Mouse (Mus musculus) heart, embryonic 10.5 days (tissue): ENCODE data around the gene Fermt3. TPM values are rescaled to one million over a fixed set of nuclear protein-coding genes. Genes with fewer than 3 reads are reported as not detected.

Source experiments
- DNase-seq: peaks from one replicate; pipeline ENCODE4 v3.0.0-alpha.2; 2017; ENCODE audit warnings: low spot score
- H3K27ac ChIP-seq: fragments of 300-500 bp; sonication (generic); 2 replicates; pipeline ENCODE4 v1.5.1; 2016; ENCODE audit warnings: mild to moderate bottlenecking
- H3K27me3 ChIP-seq: fragments of 300-500 bp; sonication (generic); 2 replicates; pipeline ENCODE4 v1.6.1; 2016; ENCODE audit warnings: mild to moderate bottlenecking; ENCODE audit not compliant: poor library complexity, insufficient read depth, severe bottlenecking
- H3K36me3 ChIP-seq: fragments of 300-500 bp; sonication (generic); 2 replicates; pipeline ENCODE4 v1.6.1; 2016; ENCODE audit warnings: mild to moderate bottlenecking, moderate library complexity
- H3K4me1 ChIP-seq: fragments of 300-500 bp; sonication (generic); 2 replicates; pipeline ENCODE4 v1.6.1; 2016; ENCODE audit warnings: mild to moderate bottlenecking
- H3K4me3 ChIP-seq: fragments of 300-500 bp; sonication (generic); 2 replicates; pipeline ENCODE4 v1.5.1; 2016; ENCODE audit warnings: mild to moderate bottlenecking, moderate library complexity
- H3K9me3 ChIP-seq: fragments of 300-500 bp; sonication (generic); 2 replicates; pipeline ENCODE4 v1.6.1; 2016; ENCODE audit warnings: mild to moderate bottlenecking, moderate library complexity
- WGBS: fragments of 180-500 bp; shearing (Covaris S2); methylation state at CpG from one replicate; pipeline ENCODE4 v1.1.7; 2016; 5-methylcytosine and 5-hydroxymethylcytosine counted together
- polyA plus RNA-seq: library from polyadenylated mRNA; unstranded; fragments of >200 nt; fragmentation: Nextera tagmentation; extraction: Ambion mirVana; gene quantifications from 2 replicates; pipeline ENCODE4 v1.2.1, GENCODE M21; 2016

Fermt3 gene
- polyA plus RNA-seq, 1 experiment from 2014 or later, result 22.7 TPM

DNA sequence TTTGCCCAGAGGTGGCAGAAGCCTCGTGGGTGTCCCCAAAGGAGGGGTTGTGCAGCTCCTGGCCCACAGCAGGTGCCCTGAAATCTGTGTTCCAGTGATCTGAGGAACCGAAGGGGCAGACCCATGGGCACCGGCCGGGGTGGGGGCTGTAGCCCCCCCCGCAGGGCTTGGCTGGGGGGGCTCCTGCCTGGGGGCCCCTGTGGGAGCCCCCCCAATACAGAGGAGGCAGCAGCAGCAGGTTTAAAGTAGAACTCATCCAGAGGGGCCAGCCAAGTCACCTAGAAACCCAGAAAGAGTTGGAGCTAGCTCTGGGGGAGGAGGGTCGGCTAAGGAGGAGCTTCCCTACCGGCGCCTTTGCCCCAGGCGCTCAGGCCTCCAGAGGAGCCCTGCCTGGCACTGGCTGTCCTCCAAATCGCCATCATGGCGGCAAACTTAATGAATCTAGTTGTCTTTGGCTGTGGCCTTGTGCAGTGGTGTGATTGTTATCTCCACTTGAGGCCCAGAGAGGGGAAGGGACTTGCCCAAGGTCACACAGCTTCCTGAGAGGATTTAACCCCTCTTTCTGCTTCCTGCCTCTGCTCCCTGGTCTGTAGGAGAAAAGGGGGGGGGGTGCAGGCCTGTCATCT lies 48.7 kb downstream of the Fermt3 start:
- no peaks in the 10 kb centered on the region for H3K27me3 ChIP-seq
- H3K27ac ChIP-seq, result peak overlapping the region; percentile 89
- peaks cover 15% of the 10 kb centered on the region for H3K36me3 ChIP-seq
- H3K4me3 ChIP-seq, result peak overlapping the region; percentile 76
- no peaks in the 10 kb centered on the region for H3K9me3 ChIP-seq
- peaks cover 60% of the 10 kb centered on the region for H3K4me1 ChIP-seq
- WGBS, result 19% methylated on average over 11 of the region's 11 CpGs
- no peak for DNase-seq

- under 1% methylated on average over 55 of the region's 55 CpGs for WGBS
- no peaks in the 10 kb centered on the region for H3K9me3 ChIP-seq
- H3K4me3 ChIP-seq, result peak overlapping the region; percentile 76
- peak; percentile 85 for DNase-seq
- peak overlapping the region; percentile 89 for H3K27ac ChIP-seq
- peaks cover 23% of the 10 kb centered on the region for H3K36me3 ChIP-seq
- peaks cover 60% of the 10 kb centered on the region for H3K4me1 ChIP-seq
- no peaks in the 10 kb centered on the region for H3K27me3 ChIP-seq
These were observed 49.4 kb downstream of the Fermt3 start for GRCm38 (mm10) chr19:6969665-6970381.

GRCm38 (mm10) chr19:6969291-6969664 lies 50.0 kb downstream of the Fermt3 start:
- H3K4me3 ChIP-seq, result peak overlapping the region; percentile 76
- H3K4me1 ChIP-seq, result peaks cover 59% of the 10 kb centered on the region
- H3K27me3 ChIP-seq, result no peaks in the 10 kb centered on the region
- DNase-seq, result no peak
- H3K36me3 ChIP-seq, result peaks cover 28% of the 10 kb centered on the region
- 2% methylated on average over 20 of the region's 20 CpGs for WGBS
- peak overlapping the region; percentile 89 for H3K27ac ChIP-seq
- no peaks in the 10 kb centered on the region for H3K9me3 ChIP-seq

GRCm38 (mm10) chr19:6968491-6969271 lies 50.6 kb downstream of the Fermt3 start:
- no peak for DNase-seq
- peak overlapping the region; percentile 76 for H3K4me3 ChIP-seq
- no peaks in the 10 kb centered on the region for H3K9me3 ChIP-seq
- 8% methylated on average over 15 of the region's 15 CpGs for WGBS
- peaks cover 53% of the 10 kb centered on the region for H3K4me1 ChIP-seq
- no peaks in the 10 kb centered on the region for H3K27me3 ChIP-seq
- peaks cover 34% of the 10 kb centered on the region for H3K36me3 ChIP-seq
- peak overlapping the region; percentile 89 for H3K27ac ChIP-seq

- DNase-seq, result no peak
- no peak overlapping the region for H3K27ac ChIP-seq
- 61% methylated on average over 9 of the region's 10 CpGs for WGBS
- H3K9me3 ChIP-seq, result no peaks in the 10 kb centered on the region
- no peaks in the 10 kb centered on the region for H3K27me3 ChIP-seq
- H3K36me3 ChIP-seq, result peaks cover 70% of the 10 kb centered on the region
- peaks cover 40% of the 10 kb centered on the region for H3K4me1 ChIP-seq
- H3K4me3 ChIP-seq, result no peak overlapping the region
These were observed 62.8 kb downstream of the Fermt3 start for GRCm38 (mm10) chr19:6956461-6956860.

DNA sequence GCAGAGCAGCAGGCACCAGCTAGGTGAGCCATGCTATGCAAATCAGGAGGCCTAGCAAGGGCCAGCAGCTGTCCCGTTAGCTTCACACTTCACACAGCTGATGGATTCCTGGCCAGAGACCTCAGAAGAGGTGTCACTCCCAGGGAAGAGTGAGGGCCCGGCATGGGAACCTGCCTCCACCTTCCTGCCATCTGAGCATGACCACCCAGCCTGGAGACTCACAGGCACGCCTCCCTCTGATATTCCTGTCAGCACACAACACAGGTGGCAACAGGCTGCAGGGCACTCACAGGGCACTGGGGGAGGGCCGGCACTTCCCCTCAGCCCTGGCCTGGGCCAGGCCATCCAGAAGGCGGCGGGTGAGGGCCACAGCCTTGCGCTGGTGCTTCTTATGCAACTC lies 63.8 kb downstream of the Fermt3 start:
- H3K27me3 ChIP-seq, result no peaks in the 10 kb centered on the region
- H3K4me3 ChIP-seq, result no peak overlapping the region
- peaks cover 65% of the 10 kb centered on the region for H3K36me3 ChIP-seq
- H3K9me3 ChIP-seq, result no peaks in the 10 kb centered on the region
- 65% methylated on average over 7 of the region's 7 CpGs for WGBS
- H3K4me1 ChIP-seq, result peaks cover 40% of the 10 kb centered on the region
- no peak for DNase-seq
- peak overlapping the region; percentile 42; the same call in 1 of the 2 replicates for H3K27ac ChIP-seq

- peaks cover 57% of the 10 kb centered on the region for H3K36me3 ChIP-seq
- peaks cover 53% of the 10 kb centered on the region for H3K4me1 ChIP-seq
- no peak for DNase-seq
These were observed 65.2 kb downstream of the Fermt3 start for GRCm38 (mm10) chr19:6954046-6954445.

GRCm38 (mm10) chr19:6952712-6953037 lies 66.6 kb downstream of the Fermt3 start:
- H3K27me3 ChIP-seq, result no peaks in the 10 kb centered on the region

More at GRCm38 (mm10) chr19:6954046-6954445, 65.2 kb downstream of the Fermt3 start:
- WGBS, result 60% methylated on average over 9 of the region's 9 CpGs
- peak overlapping the region; percentile 5; the same call in 1 of the 2 replicates for H3K4me3 ChIP-seq
- H3K9me3 ChIP-seq, result no peaks in the 10 kb centered on the region
- H3K27me3 ChIP-seq, result no peaks in the 10 kb centered on the region
- H3K27ac ChIP-seq, result peak overlapping the region; percentile 59; the same call in 1 of the 2 replicates

DNA sequence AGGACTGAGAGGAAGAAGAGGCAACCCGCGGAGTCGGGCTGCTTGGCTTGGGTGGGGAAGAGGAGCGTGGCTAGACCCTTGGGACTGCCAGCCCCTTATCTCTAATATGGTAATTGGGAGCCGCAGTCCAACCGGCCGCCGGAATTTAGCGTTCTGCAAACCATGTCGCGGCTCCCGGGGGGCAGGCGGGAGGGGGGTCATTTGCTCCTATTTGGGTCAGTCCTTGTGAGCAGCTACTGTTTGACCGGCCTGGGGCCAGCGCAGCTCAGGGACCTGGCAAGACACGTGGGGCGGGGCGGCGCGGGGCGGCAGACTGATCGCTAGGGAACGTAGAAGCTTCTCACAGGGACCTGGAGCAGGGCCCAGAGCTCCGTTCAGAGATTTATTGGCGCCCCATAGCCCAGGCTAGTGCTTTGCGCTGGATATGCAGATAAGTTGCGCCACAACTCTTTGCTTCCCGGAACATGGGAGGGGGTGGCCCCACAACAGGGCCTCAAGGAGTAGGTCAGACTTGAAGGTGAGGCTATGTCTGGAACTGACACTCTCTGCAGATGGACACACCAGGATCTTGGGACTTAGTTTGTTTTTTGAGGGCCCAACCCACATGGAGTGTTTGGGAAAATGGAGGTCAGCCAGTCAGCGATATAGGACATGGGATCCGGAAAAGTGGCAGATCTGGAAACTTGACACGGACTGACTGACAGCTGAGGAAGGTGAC lies 67.1 kb downstream of the Fermt3 start:
- DNase-seq, result peak; percentile 86
- H3K4me3 ChIP-seq, result peak overlapping the region; percentile 73
- H3K27me3 ChIP-seq, result no peaks in the 10 kb centered on the region
- peaks cover 54% of the 10 kb centered on the region for H3K4me1 ChIP-seq
- H3K36me3 ChIP-seq, result peaks cover 46% of the 10 kb centered on the region
- under 1% methylated on average over 31 of the region's 31 CpGs for WGBS
- H3K9me3 ChIP-seq, result no peaks in the 10 kb centered on the region
- peak overlapping the region; percentile 90 for H3K27ac ChIP-seq

More at GRCm38 (mm10) chr19:6952712-6953037, 66.6 kb downstream of the Fermt3 start:
- WGBS, result 2% methylated on average over 3 of the region's 3 CpGs
- Histone ChIP-seq H3K36me3 (peaks cover 51% of the 10 kb centered on the region), H3K9me3 (no peaks in the 10 kb centered on the region), H3K27ac (peak overlapping the region; percentile 90), H3K4me3 (peak overlapping the region; percentile 73), H3K4me1 (peaks cover 54% of the 10 kb centered on the region)
- no peak for DNase-seq

GRCm38 (mm10) chr19:6951381-6951968 lies 67.8 kb downstream of the Fermt3 start:
- peak overlapping the region; percentile 73 for H3K4me3 ChIP-seq
- H3K9me3 ChIP-seq, result no peaks in the 10 kb centered on the region
- under 1% methylated on average over 35 of the region's 35 CpGs for WGBS
- H3K4me1 ChIP-seq, result peaks cover 54% of the 10 kb centered on the region
- peaks cover 42% of the 10 kb centered on the region for H3K36me3 ChIP-seq
- H3K27me3 ChIP-seq, result no peaks in the 10 kb centered on the region
- peak; percentile 96 for DNase-seq
- H3K27ac ChIP-seq, result peak overlapping the region; percentile 90

DNA sequence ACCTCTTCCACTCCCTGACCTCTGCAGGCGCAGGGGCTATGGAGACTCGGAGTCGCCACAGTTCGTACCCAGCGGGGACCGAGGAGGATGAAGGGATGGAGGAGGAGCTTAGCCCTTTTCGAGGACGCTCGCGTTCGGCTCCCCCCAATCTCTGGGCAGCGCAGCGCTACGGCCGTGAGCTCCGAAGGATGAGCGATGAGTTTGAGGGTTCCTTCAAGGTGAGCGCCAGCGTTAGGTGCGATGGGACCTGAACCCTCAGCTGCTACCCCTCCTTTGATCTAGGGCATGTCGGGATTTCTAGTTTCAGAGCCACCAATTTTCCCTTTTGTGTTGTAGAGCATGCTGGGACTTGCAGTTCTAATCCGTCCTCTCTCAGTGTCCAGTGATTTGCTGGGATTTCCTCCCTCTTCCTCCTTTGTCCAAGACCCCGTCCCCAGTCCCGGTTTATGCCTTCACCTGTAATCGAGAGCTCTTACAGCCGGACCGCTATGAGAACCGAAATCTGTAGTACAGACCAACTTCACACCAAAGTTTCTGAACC lies 68.6 kb downstream of the Fermt3 start:
- Histone ChIP-seq H3K4me1 (peaks cover 50% of the 10 kb centered on the region), H3K4me3 (peak overlapping the region; percentile 73), H3K27me3 (no peaks in the 10 kb centered on the region), H3K27ac (peak overlapping the region; percentile 90), H3K36me3 (peaks cover 39% of the 10 kb centered on the region), H3K9me3 (no peaks in the 10 kb centered on the region)
- under 1% methylated on average over 28 of the region's 28 CpGs for WGBS
- DNase-seq, result peak; percentile 87

DNA sequence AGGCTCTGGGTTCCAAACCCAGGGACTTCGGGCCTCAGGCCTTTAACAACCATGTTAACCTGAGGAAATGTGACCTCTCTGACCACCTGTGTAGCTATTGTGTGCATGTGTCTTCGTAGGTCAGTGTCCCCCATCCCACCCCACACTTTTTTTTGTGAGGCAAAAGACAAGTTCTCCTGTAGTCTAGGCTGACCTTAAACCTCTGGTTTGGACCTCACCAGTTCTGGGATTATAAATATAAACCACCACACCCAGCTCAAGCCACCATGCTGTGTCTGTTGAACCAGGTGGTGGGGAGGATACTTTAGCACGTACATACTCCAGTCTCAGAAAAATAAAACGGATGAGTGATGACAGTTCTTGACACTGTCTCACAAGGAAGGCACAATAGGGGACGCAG lies 69.3 kb downstream of the Fermt3 start:
- Histone ChIP-seq H3K4me1 (peaks cover 43% of the 10 kb centered on the region), H3K36me3 (peaks cover 38% of the 10 kb centered on the region), H3K27ac (peak overlapping the region; percentile 90), H3K27me3 (no peaks in the 10 kb centered on the region), H3K9me3 (no peaks in the 10 kb centered on the region), H3K4me3 (peak overlapping the region; percentile 73)
- WGBS, result 57% methylated on average over 5 of the region's 5 CpGs
- no peak for DNase-seq
